Mouse (Mus musculus) 3T3-L1 (cell line): Measurements from ENCODE around the gene Pih1d1.
A peak's percentile ranks its signal among the peaks of the same experiment; 100 is the strongest.

Source experiments
- DNase-seq: peaks from one replicate; pipeline ENCODE4 v3.0.0-alpha.2; 2015; ENCODE audit warnings: low read depth, low spot score

The Pih1d1 gene

DNA sequence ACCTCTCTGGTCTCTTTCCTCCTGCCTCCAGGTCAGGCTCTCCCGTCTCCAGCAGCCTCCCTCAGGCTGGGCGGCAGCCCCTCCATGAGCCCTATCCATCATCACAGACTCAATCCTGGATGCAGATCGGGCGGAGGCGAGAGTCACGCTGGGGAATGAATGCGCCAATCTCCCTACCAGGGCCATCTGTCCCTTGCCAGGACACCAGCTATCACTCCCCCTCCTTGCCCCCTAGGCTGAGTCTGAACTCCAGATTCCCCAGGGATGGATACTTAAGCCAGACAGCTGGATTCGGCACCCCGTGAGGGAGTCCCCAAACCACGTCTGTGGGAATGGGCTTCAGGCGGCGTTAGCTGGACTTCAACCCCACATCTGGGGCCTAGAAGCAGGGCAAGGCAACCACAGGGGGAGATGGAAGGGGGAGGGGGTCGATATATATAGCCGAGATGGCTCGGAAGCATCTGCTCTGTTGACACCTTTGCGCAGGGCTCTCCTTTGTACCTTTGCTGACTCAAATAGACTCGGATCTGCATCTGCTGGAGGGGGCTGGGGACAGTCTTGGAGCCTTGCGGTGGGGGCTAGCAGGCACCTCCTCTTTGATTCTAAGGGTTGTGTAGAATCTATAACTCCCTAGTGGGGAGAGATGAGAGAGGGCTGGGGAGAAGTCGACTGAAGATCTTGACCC lies 13.8 kb downstream of the Pih1d1 start:
- DNase-seq = no peak

DNA sequence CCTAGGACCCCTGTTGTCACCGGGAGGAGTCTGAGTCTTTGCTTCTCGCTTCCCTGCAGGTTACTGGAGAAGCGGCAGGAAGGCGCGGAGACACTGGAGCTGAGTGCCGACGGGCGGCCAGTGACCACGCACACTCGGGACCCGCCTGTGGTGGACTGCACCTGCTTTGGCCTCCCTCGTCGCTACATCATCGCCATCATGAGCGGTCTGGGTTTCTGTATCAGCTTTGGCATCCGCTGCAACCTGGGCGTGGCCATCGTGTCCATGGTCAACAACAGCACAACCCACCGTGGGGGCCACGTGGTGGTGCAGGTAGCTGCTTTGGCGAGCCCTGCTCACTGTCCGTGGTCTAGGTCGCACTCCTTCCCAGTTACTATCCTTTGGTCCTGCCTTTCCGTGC lies 14.6 kb downstream of the Pih1d1 start:
- no peak for DNase-seq

DNA sequence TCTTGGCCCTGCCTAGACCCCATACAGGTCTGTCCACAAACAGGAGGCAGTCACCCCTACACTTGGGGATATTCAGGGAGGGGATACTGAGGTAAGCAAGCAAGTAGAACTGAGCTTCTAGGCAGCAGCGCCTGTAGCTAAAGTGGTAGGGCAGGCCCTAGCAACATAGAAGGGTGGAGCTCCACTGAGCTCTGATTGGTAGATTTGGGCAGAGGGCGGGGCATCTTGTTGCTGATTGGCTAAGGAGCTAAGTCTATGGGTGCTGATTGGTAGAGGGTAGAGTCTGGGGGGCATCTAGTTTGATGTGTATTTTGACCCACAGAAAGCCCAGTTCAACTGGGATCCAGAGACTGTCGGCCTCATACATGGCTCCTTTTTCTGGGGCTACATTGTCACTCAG lies 15.4 kb downstream of the Pih1d1 start:
- DNase-seq = no peak

DNA sequence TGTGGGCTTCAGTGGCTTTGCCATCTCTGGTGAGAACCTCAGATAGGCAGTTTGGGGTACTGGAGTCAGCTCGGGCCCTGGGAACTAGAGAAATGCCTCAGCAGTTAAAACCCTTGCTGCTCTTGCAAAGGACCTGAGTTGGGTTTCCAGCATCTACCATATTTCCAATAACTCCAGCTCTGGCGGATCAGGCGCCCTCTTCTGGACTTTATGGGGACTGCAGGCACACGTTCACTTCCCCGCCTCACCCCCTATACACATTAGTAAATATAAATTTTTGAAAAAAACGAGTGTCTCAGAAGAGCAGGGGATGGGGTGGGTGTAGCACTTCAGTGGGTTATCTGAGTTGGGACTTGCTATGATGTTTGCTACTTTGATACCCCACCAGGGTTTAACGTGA lies 18.9 kb downstream of the Pih1d1 start:
- DNase-seq = peak; percentile 32

DNA sequence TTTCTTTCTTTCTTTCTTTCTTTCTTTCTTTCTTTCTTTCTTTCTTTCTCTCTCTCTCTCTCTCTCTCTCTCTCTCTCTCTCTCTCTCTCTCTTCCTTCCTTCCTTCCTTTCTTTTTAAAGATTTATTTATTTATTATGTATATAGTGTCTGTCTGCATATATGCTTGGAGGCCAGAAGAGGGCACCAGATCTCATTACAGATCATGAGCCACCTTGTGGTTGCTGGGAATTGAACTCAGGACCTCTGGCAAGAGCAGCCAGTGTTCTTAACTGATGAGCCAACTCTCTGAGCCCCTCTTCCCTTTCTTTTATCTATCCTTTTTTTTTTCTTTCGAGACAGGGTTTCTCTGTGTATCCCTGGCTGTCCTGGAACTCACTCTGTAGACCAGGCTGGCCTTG lies 19.7 kb downstream of the Pih1d1 start:
- DNase-seq = peak; percentile 61

DNA sequence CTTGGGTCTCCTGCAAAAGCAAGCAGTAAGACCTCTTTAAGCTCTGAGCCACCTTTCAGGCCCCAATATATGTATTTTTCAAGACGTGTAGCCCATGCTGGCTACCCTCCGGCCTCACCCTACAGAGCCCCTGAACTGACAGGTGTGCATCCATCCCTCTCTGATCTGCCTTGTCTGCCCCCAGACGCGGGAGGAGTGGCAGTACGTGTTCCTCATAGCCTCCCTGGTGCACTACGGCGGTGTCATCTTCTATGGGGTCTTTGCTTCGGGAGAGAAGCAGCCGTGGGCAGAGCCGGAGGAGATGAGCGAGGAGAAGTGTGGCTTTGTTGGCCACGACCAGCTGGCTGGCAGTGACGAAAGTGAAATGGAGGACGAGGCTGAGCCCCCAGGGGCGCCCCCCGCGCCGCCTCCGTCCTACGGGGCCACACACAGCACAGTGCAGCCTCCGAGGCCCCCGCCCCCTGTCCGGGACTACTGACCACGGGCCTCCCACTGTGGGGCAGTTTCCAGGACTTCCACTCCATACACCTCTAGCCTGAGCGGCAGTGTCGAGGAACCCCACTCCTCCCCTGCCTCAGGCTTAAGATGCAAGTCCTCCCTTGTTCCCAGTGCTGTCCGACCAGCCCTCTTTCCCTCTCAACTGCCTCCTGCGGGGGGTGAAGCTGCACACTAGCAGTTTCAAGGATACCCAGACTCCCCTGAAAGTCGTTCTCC lies 20.6 kb downstream of the Pih1d1 start:
- DNase-seq = no peak

DNA sequence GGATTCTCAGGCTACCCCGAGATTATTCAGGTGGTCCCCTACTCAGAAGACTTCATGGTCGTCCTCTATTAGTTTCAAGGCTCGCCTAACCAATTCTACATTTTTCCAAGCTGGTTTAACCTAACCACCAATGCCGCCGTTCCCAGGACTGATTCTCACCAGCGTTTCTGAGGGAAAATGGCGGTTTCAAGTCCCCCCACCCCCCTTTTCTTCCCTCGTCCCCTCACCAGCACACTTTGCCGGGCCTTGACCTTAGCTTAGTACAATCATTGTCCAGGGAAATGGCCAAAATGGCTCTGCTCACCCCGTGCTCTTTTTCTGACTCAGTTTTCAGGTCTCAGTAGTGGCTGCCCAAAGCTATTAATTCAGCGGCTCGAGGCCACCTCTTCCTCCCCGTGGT lies 21.3 kb downstream of the Pih1d1 start:
- no peak for DNase-seq

DNA sequence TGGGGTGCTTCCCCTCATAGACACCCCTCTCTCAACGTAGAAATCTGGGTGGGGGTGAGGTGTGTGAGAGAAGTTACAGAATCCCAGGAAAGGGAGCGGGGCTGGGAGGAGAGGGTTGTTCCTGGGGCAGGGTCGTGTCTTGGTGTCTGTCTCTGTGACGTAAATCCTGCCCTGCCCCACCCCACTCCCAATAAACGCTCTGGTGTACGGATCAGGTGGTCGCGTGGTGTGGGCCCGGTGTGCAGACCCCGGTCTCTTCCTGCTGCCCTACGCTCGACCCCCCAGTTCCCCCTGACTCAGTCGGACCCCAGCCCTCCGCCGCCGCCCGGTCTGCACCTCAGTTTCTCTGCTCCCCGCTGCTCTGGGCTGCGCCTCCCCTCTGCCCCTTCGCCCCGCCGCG lies 21.8 kb downstream of the Pih1d1 start:
- no peak for DNase-seq

DNA sequence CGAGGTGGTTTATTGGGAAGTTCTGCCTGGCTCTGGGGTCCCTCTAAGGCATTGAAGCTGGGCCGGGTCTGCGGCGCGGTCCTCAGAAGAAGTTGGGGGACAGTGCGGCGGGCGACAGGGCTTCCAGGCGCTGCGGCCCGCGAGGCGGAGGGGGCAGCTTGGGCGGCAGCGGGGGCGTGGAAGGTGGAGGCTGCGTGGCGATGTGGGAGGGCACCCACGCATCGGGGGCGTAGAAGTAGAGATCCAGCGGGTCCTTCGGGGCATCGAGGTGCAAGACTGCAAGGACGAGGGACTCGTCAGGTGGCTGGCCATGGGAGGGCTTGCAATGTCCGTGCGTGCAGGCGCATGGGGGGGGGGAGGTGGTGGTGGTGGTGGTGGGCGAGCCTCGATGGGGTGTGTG lies 22.3 kb downstream of the Pih1d1 start:
- no peak for DNase-seq

DNA sequence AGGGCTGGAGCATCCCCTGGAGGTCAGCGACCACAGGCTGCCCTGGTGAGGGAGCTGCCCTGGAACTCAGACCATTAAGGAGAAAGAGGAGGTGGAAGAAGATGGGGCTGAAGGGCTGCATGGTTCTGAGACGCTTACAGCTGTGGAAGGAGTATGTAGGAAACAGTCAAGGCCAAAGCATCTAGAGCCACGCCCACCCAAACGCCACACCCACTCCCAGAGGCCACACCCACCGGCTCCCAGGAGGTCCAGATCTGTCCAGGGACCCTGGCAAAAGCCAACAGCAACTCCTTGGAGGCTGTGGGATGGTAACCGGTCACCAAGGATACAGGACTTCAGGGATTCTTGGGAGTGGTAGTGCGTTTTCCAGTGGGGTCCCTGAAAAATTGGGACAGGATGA lies 24.4 kb downstream of the Pih1d1 start:
- no peak for DNase-seq

DNA sequence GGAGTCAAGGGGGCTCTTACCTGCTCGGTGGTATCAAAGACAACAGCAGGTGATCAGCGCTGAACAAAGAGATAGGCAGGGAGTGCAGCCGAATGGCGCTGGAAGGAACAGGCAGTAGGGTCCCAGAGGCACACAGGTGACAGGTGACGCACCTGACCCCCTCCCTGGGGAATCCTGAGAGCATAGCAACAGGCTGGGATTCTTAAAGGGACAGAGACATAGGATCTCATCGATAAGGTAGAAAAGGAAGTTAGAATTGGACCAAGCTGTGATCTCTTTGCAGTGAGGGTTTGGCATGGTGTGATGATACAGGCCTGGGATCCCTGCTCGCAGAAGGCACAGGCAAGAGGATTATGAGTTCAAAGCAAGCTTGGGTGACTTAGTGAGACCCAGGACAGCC lies 25.4 kb downstream of the Pih1d1 start, which contains the start of gene Gfy:
TSS of gene Gfy (minus strand) at position 101 of the 400 bp plus-strand sequence.
- DNase-seq = no peak

DNA sequence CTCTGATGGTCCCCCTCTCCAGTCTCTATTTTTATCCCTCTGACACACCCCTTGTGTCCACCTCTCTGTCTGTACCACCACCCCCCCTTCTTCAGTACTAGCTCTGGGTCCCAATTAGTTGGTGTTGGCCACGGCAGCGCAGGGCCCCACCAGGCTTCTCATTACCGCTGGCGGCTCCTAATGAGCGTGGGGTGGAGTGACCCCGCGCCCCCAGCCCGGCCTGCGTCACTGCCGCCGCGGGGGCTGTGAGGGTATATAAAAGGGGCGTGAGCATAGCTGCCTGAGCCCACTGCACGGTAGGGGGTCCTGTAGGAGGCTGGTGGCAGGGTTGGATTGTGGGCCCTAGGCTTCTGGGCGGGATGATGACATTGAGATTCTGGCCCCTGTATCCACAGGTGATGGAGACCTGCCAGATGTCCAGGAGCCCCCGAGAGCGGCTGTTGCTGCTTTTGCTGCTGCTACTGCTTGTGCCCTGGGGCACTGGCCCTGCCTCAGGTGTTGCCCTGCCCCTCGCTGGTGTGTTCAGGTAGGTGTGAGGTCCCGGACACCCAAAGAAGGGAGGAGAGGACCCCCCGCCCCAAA lies 26.9 kb downstream of the Pih1d1 start, which contains the start of gene Pth2:
TSS of gene Pth2 (plus strand) at position 100 of the 582 bp plus-strand sequence.
- no peak for DNase-seq

DNA sequence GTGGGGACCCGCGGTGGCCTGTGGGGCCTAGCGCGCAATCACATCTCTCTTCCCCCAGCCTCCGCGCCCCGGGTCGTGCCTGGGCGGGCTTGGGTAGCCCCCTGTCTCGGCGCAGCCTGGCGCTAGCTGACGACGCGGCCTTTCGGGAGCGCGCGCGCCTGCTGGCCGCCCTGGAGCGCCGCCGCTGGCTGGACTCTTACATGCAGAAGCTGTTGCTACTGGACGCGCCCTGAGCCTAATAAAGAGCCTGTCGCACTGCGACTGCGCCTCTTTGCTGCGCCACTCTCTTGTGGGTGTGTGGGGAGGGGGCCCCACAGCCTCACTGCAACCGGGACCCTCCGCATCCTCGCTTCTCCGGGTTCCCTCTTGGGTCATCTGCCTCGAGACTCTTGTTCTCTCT lies 27.4 kb downstream of the Pih1d1 start:
- DNase-seq = no peak

DNA sequence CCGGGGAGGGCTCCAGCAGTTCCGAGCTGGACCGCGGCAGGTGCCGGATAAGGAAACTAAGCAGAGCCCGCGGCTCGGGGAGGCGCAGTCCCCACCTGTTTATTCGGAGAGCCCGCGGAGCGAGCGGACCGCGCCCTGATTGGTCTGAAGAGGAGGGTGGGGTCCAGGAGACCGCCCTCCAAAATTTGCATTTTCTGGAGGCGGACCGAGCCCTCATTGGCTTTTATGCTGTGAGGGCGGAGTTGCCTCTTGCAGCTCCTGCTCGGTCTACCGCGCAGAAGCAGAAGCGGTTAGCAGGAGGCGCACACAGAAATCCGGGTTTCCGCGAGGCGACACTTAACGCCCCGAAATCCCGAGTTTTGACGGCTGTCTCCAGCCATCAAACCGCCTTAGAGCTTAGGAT lies 28.1 kb downstream of the Pih1d1 start:
- DNase-seq = no peak

DNA sequence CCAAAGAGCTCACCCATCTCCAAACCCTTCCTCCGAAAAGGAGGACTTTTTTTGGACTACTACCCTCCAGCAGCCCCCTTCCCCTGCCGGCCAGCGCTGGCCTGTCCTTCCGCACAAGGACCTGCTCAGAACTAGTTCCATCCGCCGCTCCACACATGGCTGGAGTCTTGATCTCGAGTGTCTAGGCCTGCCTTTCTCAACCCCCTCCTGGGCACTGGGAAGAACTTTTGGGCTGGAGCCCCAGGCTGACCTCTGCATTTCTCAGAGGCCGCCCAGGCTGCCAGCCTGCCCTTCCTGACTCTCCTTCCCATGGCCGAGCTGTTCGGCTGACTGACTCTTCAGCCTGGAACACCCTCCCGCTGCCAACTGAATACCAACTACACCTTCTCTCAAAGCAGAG lies 28.5 kb downstream of the Pih1d1 start:
- no peak for DNase-seq

DNA sequence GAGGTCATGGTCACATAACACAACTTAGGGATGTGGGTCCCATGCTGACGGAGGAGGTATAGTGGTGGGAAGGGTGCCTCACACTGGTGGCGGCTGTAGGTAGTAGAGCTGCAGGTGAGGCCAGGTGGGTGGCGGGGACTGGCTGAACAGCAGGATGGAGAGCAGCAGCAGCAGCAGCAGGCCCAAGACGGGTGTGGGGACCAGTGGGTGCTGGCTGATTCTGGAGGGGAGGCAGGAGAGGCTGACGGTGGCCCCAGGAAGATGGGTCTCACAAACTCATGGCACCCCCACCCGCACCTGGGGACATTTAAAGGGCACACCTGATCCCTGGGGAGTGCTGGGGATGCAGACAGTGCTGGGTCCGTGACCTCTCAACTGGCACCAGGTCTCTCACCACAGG lies 29.6 kb downstream of the Pih1d1 start:
- no peak for DNase-seq

DNA sequence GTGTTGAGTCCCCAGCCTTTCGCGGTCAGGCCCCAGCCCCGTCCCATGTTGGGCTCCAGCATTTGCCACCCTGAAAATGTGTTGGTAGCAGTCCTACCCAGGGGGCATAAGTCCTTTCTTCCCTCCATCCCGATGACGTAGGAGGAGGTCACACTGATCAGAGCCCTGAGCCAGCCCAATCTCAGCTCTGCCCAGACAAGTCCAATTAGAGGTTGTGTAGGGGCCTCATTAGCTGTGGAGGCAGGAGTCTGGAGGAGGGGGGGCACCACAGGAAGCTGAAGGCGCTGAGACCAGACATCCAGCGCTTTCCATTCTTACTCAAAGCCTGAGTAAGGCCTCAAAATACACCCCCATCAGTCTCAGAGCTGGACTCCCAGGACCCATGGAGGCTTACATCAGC lies 31.8 kb downstream of the Pih1d1 start:
- no peak for DNase-seq

DNA sequence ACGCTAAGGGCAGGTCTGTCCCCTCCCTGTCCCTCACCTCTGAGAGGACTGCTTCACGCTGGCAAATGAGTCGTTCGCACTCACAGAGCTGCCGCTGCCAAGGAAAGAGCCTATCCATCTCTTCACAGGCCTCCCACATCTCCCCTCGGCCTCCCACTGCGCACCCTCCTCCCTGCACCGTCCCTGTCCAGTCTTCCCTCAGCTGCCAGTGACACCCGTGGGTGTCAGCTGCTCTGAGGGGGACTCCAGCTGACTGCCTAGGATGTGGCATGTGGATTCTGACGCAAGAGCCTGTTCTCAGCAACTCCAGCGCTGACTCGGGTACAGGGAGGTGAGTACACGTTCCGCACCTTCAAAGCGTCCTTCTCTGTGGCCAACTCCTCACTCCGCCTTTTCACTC lies 35.5 kb downstream of the Pih1d1 start:
- no peak for DNase-seq

DNA sequence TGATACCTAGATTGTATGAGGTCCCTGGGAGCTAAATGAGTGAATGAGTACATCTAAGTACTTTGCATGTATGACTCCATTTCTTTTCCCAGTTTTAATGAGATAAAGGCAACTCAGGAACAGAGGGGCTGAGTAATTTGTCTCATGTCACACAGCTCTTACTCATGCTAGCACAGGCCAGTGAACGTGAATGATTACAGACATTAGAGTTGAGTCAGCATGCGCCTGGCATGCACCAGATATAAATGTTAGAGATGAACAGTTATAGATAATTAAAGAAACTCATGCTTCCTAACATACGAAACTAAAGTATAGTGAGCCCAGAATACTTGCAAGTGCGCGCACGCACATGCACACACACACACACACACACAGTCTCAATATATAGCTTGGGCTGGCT lies 36.1 kb downstream of the Pih1d1 start:
- no peak for DNase-seq

DNA sequence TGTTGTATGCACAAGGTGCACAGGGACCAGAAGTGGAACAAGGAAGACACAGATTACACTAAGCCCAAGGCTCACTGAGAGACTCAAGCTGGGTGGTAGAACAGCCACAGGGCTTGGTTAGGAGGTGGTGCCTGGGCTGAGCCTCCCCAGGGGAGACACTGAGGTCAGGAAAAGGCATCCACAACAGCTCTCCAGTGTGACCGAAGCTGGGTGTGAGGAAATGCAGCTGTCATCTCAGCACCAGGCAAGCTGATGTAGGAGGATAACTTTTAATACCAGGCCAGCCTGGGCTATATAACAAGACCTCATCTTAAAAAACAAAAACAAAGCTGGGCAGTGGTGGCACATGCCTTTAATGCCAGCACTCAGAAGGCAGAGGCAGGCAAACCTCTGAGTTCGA lies 37.1 kb downstream of the Pih1d1 start:
- DNase-seq = no peak

DNA sequence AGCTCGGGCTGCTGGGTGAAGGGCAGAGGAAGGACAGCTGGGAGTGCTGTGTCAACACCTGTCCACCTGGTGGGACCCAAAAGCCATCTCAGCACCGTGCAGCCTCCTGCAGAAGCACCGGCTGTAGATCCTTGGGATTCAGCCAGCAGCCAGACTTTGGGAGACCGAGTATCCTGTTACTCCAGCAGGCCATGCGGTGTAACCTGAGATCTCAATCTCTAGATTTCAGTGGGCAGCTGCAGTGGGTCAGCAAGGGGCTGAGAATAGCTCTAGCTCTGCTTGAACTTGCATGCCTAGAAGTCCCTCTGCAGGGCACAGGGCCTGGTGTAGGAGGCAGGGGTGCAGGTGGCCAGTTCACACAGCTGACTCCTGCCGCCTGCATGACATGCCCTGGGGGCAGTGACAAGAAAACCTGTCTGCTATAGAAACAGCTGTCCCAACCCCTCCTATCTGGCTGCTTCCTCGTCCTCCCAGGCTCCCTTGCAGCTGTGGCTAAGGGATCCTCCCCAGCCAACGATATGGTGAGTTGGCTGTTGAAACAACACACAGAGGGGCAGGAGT lies 37.8 kb downstream of the Pih1d1 start:
- DNase-seq = peak; percentile 61

DNA sequence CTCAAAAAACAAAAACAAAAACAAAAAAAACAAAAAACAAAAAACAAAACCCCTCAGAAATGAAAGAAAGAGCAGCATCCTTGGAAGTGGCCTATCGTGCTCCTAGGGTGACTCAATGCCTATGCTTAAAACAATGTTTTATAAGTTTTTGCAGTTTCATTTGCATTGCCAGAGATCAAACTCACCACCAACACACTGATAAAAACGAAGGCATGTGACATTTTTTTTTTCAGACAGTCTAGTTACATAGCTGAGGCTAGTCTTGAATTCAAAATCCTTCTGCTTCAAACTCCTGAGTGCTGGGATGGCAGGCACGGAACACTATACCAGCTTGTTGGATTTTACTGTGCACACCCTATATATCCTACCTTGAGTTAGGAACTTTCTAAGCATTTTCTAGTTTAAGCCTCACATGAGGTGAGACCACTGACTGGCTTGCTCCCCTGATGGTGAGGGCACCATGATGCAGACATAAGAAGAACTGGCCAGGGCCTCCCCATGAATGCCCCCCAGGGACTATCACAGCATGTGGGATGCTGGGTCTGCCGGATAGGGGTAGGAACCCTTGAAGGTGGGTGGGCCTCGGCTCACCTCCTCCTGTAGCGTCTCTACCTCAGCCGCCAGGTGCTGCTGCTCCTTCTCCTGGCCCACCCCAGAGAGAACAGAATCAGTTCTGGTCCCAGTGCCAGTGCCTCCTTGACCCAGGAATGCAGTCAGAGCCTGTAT lies 38.6 kb downstream of the Pih1d1 start:
- no peak for DNase-seq
